Mouse (Mus musculus) Muller cell, postnatal 12 days (primary cell): Measurements from ENCODE around the gene Cry2.
"Not testable (repeated sequence)": the region's sequence is repeated elsewhere in the genome, so short reads cannot be mapped to it uniquely, and the experiment has no call there.

Experiments used
- DNase-seq: peaks from one replicate; pipeline ENCODE4 v3.0.0-alpha.2; 2015; ENCODE audit errors: inconsistent ontology term

The Cry2 gene

DNA sequence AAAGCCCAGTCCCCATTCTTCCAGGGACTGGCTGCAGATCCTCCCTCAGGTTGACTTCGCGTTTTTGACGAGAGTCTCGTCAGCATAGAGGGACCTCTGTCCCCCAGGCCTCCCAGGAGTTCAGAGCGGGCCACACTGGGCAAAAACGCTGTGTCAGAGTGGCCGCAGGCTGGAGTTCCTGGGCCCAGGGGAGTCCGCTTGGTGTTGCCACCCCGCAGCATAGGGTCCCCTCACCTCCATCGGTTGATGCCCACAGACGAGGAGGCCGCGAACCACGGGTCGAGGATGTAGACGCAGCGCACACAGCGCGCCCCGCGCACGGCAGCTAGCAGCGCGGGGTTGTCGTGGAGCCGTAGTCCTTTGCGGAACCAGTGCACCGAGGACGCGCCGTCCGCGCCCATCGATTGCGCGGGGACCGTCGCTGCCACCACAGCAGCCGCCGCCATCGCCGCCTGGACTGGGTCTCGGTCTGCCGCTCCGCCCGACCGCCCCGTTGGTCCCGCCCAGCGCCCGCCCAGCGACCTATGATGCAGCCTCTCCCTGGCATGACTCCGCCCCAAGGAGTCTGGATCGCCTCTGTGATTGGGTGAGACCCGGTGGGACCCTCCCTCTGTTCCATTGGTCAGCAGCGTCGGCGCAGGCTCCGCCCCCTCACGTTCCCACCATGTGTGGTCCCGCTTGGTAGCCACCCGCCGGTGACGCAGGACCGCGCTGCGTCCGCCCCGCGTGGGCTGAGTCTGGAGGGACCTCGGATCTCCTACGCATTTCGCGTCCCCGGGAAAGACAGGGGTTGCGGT lies at the start of gene Cry2:
TSS of gene Cry2 (minus strand) at position 466 of the 797 bp plus-strand sequence.
- DNase-seq = peak; percentile 100

DNA sequence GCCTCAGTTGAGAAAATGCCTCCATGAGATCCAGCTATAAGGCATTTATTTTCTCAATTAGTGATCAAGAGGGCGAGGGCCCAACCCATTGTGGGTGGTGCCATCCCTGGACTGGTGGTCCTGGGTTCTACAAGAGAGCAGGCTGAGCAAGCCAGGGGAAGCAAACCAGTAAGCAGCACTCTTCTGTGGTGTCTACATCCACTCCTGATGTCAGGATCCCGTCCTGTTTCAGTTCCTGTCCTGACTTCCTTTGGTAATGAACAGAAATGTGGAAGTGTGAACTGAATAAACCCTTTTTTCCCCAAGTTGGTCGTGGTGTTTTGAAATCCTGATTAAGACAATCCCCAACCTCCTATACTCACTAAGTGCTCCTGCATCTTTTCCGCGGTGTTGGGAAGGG lies 49.7 kb upstream of the Cry2 start:
- DNase-seq = no peak

DNA sequence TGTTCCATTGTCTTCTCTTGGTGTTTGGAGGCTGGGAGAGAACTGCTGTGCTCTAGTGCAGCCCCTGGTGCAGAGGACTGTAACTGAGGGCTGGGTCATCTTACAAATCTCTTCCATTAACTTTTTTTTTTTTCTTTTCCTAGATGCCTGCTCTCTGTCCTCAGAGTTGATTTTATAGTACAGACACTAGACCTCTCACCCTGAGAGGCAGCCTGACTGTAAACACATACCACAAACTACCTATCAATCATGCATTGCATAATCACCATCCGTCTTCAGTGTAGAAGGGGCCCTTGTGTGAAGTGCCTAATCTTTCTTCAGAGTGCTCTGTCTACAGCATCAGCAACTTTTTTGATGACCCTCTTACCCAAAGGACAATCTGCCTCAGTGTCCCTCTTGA lies 48.7 kb upstream of the Cry2 start:
- no peak for DNase-seq

DNA sequence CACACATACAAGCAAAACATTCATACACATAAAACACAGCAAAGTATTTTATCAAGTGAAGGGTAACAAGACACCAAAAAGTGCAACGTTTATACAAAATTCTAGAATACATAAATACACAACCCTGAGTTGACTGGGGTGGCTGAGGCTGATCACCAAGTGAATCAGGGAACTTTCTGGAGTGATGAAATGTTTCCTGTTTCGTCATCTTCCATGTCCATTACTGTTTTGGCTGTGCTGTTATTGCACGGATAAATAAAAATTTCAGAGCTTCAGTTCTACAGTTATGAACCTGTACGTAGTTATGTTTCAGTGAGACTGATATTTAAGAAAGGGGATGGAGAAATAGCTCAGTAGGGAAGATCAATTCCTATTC lies 44.5 kb upstream of the Cry2 start:
- no peak for DNase-seq

DNA sequence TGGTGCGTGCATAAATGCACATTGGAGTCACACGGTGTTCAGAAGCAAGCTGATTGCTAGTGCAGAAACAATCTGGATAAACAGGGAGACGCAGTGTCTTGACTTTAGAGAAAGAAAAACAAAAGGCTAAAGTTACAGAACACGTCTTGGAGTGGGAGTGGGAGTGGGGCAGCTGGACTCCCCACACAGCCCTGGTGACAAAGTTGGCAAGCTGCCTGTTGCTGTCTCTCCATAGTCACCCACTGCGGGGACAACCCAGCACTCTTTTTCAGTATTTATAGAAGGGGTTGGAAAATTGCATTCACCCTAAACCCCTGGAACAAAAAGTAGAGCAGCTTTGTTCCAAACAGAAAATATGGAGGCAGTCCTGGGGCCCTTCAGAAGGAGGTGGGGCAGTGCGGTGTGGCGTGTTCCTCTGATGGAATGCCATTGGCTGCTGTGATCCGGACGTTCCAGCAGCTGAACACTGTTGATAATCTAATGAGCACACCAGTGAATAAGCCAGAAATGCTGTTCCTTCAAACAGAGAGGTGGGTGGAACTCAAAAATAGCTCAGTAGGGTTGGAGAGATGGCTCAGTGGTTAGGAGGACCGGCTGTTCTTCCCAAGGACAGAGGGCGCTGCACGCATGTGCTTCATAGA lies 43.9 kb upstream of the Cry2 start:
- no peak for DNase-seq

DNA sequence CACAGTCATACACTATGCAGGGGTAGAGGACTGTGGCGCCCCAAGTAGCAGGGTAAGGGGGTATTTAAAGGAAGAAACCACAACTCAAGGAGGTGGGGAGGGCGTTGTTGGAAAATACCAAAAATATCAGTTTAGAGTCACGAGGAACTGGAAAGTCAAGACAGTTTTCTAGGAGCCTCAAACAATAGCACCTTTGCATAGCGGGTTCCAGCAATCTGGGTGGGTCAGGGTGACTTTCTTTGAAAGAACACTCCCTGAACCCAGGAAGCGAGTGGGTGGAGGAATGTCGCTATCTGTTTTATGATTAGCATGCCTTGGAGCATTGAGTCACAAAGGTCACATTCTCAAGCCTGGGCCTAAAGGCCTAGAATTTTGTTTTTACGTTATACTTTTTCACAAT lies 42.7 kb upstream of the Cry2 start:
- not testable (repeated sequence) for DNase-seq

DNA sequence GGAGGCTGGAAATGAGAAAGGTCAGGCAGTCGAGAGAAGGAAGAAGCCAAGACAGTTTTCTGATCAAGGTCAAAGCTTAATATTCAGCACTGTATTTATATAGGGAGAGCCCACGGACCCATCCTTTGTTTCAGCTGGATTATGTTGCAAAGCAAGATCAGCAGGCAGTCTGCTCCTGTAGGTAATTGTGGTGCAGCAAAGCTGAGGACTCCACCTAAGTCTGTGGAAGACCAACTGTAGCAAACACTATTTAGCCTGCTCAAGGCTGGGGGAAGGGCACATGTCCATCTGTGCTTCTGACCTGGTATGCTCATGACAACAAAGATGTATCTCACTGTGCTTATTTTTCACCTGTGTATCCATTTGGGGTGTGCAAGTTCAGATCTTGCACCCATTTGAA lies 41.9 kb upstream of the Cry2 start:
- no peak for DNase-seq

DNA sequence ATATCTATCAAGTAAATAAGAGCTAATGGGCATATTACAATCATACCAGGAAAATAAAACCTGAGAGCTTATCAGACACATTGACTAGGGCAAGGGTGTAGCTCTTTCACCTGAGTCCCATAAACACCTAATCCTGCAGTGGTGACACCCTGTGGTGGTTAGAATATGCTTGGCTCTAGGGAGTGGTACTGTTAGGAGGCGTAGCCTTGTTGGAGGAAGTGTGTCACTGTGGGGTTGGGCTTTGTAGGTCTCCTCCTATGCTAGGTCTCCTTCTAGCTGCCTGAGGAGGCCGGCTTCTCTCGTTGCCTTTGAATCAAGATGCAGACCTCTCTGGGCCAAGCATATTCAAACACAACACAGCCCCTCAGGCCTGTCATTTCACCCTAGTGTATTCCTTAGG lies 41.1 kb upstream of the Cry2 start:
- no peak for DNase-seq

DNA sequence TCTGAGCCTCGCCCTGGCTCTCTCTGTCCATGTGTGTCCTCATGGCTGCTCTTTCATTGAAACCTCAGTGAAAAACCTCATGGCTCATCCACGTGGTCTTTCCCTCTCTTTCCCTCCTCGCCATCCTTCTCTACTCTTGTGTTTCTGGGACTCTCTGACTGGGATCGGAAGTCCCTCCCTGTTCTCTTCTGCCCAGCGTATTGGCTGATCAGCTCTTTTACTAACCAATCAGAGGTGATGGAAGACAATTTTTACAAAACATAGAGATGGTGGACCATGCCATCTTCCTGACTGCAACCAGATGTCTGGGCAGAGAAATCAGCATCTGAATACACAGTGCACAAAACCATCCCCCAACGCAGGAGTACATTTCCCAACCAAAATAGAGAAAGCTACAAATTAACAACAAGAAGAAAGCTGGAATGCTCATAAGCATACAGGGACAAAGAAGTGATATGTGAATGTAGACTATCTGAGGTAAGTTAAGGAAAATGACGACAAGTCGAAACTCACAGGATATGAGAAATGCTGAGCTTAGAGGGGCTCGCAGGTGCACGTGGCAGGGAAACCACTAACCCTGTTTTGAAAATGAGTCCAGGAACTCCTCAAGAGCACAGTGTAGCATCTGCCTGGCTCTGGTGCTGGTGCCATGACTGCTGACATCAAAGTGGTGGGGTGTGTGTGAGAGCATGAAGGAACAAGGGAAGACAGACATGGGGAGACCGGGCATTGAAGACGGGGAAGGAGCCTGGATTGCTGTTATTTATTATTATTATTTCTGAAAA lies 38.2 kb upstream of the Cry2 start:
- DNase-seq = no peak

DNA sequence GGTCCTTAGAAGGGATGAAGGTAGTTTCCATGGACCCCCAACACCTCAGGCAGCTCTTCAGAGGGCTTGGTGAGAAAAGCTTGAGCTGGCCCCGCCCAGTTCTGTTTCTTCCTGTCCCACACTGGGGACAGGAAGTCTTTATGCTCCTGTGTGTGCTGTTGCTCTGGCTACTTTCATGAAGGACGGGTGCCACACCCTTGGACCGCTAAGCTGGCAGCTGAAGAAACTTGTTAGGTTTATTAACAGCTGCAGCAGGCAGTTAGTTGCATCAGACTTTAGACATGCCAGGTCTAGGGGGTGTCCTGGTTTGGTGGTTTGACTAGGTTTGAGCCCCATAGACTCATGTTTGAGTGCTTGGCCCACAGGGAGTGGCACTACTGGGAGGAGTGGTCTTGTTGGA lies 30.8 kb upstream of the Cry2 start:
- DNase-seq = no peak

DNA sequence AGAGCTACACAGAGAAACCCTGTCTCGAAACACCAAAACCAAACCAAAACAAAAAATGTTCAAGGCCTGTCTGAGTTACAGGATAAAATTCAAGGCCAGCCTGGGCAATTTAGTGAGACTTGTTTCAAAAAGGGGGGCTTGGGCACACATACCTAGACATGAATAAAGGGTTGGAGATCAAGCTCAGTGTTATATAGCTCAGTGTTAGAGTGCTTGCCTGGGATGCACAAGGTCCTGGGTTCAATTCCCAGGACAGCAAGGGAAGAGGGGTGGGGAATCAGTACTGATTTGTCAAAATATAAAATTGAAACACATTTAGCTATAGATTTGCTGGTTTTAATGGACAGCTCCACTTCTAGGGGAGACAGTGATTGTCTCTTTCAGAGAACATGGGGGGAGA lies 27.4 kb upstream of the Cry2 start:
- no peak for DNase-seq

DNA sequence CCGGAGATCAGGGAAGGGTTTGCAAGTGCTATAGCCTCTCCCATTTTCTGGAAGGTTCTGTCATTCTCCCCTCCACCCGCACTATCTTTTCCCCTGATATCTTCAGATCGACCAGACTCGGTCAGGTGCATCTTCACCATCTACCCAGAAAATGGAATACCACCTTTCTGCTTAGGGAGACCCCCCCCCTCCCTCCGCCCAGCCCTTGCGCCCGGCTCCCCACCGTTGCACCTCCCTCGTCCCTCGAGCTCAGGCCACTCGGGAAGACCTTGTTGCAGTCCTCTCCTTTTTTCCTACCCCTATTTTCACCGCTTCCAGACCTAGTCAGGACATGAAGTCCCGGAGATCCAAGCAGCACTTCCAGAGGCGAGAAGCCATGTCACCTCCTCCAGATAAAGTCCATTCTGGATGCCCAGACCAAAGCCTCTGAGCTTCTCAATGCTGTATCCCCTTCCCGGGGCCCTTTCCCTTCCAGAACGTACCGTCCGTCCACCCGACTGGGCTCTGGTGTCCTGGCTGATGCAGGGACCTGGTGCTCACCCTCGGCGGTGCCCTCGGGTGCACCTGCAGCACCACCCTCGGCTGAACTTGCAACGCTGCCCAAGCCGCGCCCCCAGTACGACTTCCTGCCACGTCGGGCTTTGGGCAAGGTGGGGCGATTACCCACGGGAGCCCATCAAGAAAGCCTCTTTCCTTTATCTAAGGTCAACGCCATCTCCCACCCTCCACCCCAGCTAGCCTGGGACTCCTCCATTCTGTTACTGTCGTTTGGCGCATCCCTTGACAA lies 26.3 kb upstream of the Cry2 start, which contains the start of gene Slc35c1:
TSS of gene Slc35c1 (minus strand) at position 618 of the 787 bp plus-strand sequence.
- peak; percentile 15 for DNase-seq

DNA sequence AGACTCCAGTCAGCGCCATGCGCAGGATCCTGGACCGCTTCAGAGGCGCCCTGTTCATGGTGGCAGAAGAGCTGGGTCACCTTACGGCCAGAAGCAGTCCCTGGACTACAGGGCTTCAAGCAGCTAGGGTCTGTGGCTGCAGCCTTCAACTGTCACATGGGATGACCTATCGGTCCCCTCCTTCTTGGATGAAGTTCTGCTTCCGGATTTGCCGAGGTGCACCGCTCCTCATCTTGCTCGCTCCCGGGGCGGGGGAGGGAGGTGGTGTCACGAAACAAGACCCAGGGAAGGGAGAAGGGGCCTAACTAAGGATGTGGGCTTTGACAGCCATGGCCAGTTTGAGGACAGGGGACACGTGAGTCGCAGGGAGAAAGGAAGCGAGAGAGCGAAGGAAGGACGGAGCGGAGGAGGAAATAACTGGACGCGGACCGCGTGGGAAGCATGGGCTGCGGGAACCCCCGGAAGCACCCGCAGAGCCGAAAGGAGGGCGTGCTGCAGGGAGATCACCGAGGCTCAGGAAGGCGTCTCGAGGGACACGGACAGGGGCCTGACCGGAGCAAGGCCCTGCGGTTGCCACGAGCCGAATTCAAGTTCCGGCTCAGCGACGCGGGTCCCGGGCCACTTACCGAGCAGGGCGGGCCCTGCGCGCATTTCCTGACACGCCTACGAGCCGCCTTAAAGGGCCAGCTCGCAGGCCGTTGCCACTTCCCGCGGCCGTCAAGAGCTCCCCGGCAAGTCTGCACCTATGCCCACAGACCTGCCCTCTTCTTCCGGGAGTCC lies 25.5 kb upstream of the Cry2 start:
- peak; percentile 82 for DNase-seq

DNA sequence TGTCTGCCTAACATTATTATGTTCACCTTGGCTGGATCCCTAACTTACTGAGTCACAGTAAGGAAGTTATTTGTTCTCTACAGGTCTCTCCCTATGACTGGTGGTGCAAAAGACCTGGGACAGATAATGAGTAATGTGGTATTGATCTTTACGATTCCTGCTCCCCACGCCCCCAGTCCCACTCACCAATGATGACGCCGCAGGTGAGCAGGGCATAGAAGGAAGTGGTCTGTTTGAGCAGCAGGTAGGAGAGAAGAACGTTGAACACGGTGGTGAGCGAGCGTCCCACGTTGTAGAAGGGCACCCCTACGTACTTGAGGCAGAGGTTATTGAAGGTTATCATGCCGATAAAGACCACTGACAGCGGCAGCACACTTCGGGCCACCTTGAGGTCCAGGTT lies 24.6 kb upstream of the Cry2 start:
- DNase-seq = no peak

DNA sequence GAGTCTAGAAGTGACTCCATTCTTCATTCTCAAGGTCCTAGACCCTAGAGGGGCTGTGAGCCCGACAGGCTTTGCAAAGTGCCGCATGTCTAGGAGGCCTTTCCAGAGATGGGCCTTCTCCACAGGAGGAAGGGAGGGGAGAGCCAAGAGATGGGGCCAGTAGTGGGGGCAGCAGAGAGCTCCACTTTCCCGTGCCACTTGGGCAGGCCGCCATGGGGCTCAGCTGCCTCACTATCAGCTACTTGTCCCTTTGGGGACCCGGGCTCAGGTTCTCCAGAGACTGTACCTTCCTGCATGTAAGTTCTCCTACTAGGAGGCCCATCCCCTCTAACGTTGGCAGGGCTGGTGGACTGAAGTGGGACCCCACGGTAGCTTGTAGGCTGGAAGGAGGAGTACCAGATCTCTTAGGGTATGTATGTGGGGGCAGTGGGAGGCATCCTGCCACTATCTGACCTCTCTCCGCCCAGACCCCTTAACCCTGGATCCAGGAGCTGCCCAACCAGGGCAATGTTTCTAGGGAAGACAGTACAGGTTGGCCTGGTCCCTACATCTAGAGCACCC lies 23.2 kb upstream of the Cry2 start:
- no peak for DNase-seq

DNA sequence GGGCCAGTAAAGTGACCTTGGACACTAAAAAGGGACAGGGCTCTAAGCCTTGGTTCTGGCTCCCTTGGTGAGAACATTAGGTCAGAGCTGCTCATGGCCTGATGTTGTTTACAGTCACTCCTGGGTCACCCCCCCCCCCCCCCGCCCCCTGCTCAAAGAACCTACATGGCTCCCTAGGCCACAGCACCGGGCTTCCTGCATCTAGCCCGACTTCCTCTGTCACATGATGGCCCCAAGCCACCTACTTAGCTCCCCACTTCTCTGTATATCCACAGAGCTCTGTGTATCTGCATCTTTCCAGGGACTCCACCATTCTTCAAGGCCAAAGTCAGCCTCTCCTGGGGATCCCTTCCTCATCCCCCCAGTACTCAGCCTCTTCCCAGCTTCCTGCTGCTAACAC lies 21.9 kb upstream of the Cry2 start:
- DNase-seq = no peak

DNA sequence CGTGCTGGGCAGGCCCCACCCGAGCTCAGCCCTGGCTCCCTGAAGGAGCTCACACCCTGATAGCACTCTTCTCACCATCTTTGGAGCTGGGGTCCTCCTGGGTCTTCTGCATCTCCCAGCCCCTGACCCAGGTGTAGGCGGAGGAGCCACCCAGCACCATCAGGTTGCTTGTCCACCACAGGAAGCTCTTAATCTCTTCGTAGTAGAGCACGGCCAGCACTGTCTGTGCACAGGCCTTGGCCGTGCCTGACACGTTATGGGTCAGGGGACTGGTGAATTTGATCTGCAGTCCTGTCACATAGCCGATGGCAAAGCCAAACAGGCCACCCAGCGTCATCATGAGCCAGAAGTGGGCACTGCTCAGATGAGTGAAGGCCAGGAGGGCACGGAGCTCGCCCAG lies 20.3 kb upstream of the Cry2 start:
- DNase-seq = no peak

DNA sequence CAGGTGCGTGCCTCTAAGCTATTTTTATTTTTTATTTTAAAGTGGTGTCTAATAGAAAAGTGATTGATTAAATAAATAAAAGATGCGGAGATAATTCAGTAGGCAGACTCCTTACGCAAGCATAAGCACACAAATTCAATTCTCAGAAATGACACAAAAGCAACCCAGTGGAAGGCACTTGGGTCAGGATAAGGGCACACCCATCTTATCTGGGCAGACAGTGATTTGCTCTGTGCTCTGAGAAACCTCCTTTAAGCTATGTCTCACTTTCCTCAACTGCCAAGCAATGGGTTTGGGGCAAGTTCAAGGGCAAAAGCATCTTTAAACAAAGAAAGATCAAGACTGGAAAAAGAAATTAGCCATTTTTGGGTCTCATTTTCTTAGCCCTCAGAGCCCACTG lies 17.3 kb upstream of the Cry2 start:
- no peak for DNase-seq

DNA sequence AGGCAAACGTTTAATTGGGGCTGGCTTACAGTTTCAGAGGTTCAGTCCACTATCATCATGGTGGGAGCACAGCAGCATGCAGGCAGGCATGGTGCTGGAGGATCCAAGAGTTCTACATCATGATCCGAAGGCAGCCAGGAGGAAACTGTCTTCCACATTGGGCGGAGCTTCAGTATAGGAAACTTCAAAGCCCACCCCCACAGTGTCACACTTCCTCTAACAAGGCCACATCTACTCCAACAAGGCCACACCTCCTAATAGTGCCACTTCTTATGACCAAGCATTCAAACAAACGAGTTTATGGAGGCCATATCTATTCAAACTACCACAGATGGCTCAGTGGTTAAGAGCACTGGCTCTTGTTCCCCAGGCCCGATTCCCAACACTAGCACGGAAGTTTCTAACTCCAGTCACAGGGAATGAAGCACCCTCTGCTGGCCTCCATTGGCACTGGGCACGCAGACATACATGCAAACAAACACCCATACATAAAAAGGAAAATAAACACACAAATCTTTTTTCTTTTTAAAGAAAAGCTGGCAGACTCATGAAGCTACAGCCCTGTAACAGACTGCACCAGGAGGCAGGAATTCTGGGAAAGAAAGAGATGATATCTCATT lies 13.4 kb upstream of the Cry2 start:
- DNase-seq = no peak

DNA sequence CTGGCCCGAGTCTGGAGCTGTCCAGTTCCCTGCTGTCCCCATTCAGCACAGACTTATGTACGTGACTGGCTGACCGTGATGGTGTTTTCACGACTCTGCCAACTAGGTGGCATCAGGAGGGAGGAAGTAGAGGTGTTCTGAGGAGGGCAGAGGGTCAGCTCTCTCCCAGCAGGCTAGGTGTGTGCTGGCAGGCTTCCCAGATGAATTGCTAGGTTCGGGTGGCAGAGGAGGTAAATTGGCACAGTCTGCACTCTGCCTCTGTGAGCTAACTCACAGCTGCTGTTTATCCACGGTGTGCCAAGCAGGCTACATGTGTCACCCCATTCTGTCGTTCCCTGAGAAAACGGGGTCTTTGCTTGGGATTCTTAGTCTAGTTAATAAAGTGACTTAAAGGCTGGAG lies 12.8 kb upstream of the Cry2 start:
- no peak for DNase-seq
